Mouse (Mus musculus) lung, postnatal 0 days (tissue): Measurements from ENCODE around the gene Ncbp2. TPM values are rescaled to one million over a fixed set of nuclear protein-coding genes. Genes with fewer than 3 reads are reported as not detected.
A peak's percentile ranks its signal among the peaks of the same experiment; 100 is the strongest.

ENCODE experiments used
- ATAC-seq: fragments of 200-750 bp; cut with Nextera tagmentation; 2 replicates; pipeline ENCODE4 v1.8.0; 2017; ENCODE audit warnings: moderate library complexity
- DNase-seq: peaks from one replicate; pipeline ENCODE4 v3.0.0-alpha.2; 2016; ENCODE audit warnings: low spot score
- H3K27ac ChIP-seq: fragments of 300-500 bp; sonication (generic); 2 replicates; pipeline ENCODE4 v1.5.1; 2014; ENCODE audit warnings: antibody characterized with exemption, mild to moderate bottlenecking, low read length, mixed read lengths
- H3K27me3 ChIP-seq: fragments of 300-500 bp; sonication (generic); replicated peaks from 2 replicates; pipeline ENCODE4 v1.6.1; 2014; ENCODE audit warnings: low read length, mixed read lengths; ENCODE audit not compliant: insufficient read depth
- H3K36me3 ChIP-seq: fragments of 300-500 bp; sonication (generic); 2 replicates; pipeline ENCODE4 v1.6.1; 2014; ENCODE audit warnings: low read length, mixed read lengths; ENCODE audit not compliant: insufficient read depth
- H3K4me1 ChIP-seq: fragments of 300-500 bp; sonication (generic); 2 replicates; pipeline ENCODE4 v1.6.1; 2014; ENCODE audit warnings: antibody characterized with exemption, low read depth, low read length, mixed read lengths; ENCODE audit not compliant: insufficient read depth
- H3K4me2 ChIP-seq: fragments of 300-500 bp; sonication (generic); replicated peaks from 2 replicates; pipeline ENCODE4 v1.6.1; 2014; ENCODE audit warnings: low read depth, mild to moderate bottlenecking, low read length, moderate library complexity, mixed read lengths
- H3K4me3 ChIP-seq: fragments of 300-500 bp; sonication (generic); 2 replicates; pipeline ENCODE4 v1.5.1; 2014; ENCODE audit warnings: low read depth, low read length
- H3K9ac ChIP-seq: fragments of 300-500 bp; sonication (generic); replicated peaks from 2 replicates; pipeline ENCODE4 v1.6.1; 2014; ENCODE audit warnings: low read depth, mild to moderate bottlenecking
- H3K9me3 ChIP-seq: fragments of 300-500 bp; sonication (generic); 2 replicates; pipeline ENCODE4 v1.6.1; 2016; ENCODE audit warnings: low read length, mixed read lengths
- CTCF ChIP-seq: IDR thresholded peaks from 2 replicates; pipeline ENCODE4 v1.5.1; 2016; ENCODE audit warnings: antibody characterized with exemption, mild to moderate bottlenecking
- EP300 ChIP-seq: IDR thresholded peaks from 2 replicates; pipeline ENCODE4 v1.6.1; 2016; ENCODE audit warnings: antibody characterized with exemption, mild to moderate bottlenecking, control low read depth
- WGBS: fragments of 180-500 bp; shearing (Covaris S2); extraction: QIAGEN DNeasy Blood & Tissue Kit; methylation state at CpG from one replicate; pipeline ENCODE4 v1.1.7; 2014; 5-methylcytosine and 5-hydroxymethylcytosine counted together
- polyA plus RNA-seq: library from polyadenylated mRNA; unstranded; fragments of >200 nt; fragmentation: Nextera tagmentation; extraction: Ambion mirVana; gene quantifications from 2 replicates; pipeline ENCODE4 v1.2.1, GENCODE M21; 2015

The Ncbp2 gene
- polyA plus RNA-seq, 1 experiment from 2014 or later, result 38.6 TPM

GRCm38 (mm10) chr16:31933751-31934549 is 14.4 kb upstream of the Ncbp2 start, which contains the start of gene Pigz:
TSS of gene Pigz (plus strand) at chr16:31933851.
- H3K9ac ChIP-seq, result peak within 1 kb of the TSS; percentile 32
- H3K27ac ChIP-seq, result peak within 1 kb of the TSS; percentile 51; the same call in 1 of the 2 replicates
- TF ChIP-seq CTCF (no peak), EP300 (no peak)
- H3K36me3 ChIP-seq, result no peaks in the 10 kb centered on the region
- peak within 1 kb of the TSS; percentile 94 for H3K4me2 ChIP-seq
- WGBS, result 11% methylated on average over 42 of the region's 42 CpGs
- ATAC-seq (no peak), DNase-seq (peak; percentile 33)
- no peaks in the 10 kb centered on the region for H3K9me3 ChIP-seq
- H3K4me1 ChIP-seq, result peaks cover 11% of the 10 kb centered on the region; the same call in 1 of the 2 replicates
- H3K27me3 ChIP-seq, result peaks cover 23% of the 10 kb centered on the region; the same call in 1 of the 2 replicates
- H3K4me3 ChIP-seq, result peak within 1 kb of the TSS; percentile 51

GRCm38 (mm10) chr16:31934550-31935010 is 13.7 kb upstream of the Ncbp2 start:
- DNase-seq (no peak), ATAC-seq (no peak)
- TF ChIP-seq EP300 (no peak), CTCF (no peak)
- no peaks in the 10 kb centered on the region for H3K9me3 ChIP-seq
- no peaks in the 10 kb centered on the region for H3K36me3 ChIP-seq
- peak overlapping the region; percentile 36; the same call in 1 of the 2 replicates for H3K4me2 ChIP-seq
- H3K4me3 ChIP-seq, result 0 out of 2 replicates have a peak overlapping the region, but pooled peaks have one; percentile 14
- no peak overlapping the region for H3K27ac ChIP-seq
- WGBS, result 34% methylated on average over 13 of the region's 13 CpGs
- no peak overlapping the region for H3K9ac ChIP-seq
- H3K4me1 ChIP-seq, result peaks cover 11% of the 10 kb centered on the region; the same call in 1 of the 2 replicates
- peaks cover 23% of the 10 kb centered on the region; the same call in 1 of the 2 replicates for H3K27me3 ChIP-seq

- H3K27ac ChIP-seq, result no peak overlapping the region
- DNase-seq, result peak; percentile 18
- no peak for TF ChIP-seq EP300
- TF ChIP-seq CTCF, result no peak
- no peak for ATAC-seq
- H3K4me1 ChIP-seq, result peaks cover 11% of the 10 kb centered on the region; the same call in 1 of the 2 replicates
- WGBS, result 6% methylated on average over 36 of the region's 36 CpGs
- H3K36me3 ChIP-seq, result no peaks in the 10 kb centered on the region
- H3K4me3 ChIP-seq, result 0 out of 2 replicates have a peak overlapping the region, but pooled peaks have one; percentile 14
- peaks cover 23% of the 10 kb centered on the region; the same call in 1 of the 2 replicates for H3K27me3 ChIP-seq
- peak overlapping the region; percentile 36 for H3K4me2 ChIP-seq
- H3K9ac ChIP-seq, result no peak overlapping the region
- H3K9me3 ChIP-seq, result no peaks in the 10 kb centered on the region
Observed at GRCm38 (mm10) chr16:31935091-31935979, 13.0 kb upstream of the Ncbp2 start.

- DNase-seq, result no peak
- Histone ChIP-seq H3K36me3 (no peaks in the 10 kb centered on the region), H3K4me2 (no peak overlapping the region), H3K4me1 (peaks cover 11% of the 10 kb centered on the region; the same call in 1 of the 2 replicates), H3K27ac (no peak overlapping the region), H3K27me3 (peaks cover 23% of the 10 kb centered on the region; the same call in 1 of the 2 replicates), H3K9ac (no peak overlapping the region), H3K9me3 (no peaks in the 10 kb centered on the region), H3K4me3 (no peak overlapping the region)
- ATAC-seq, result no peak
- TF ChIP-seq EP300 (no peak), CTCF (no peak)
- 76% methylated on average over 4 of the region's 4 CpGs for WGBS
Observed at GRCm38 (mm10) chr16:31936568-31936967, 11.7 kb upstream of the Ncbp2 start.

DNA sequence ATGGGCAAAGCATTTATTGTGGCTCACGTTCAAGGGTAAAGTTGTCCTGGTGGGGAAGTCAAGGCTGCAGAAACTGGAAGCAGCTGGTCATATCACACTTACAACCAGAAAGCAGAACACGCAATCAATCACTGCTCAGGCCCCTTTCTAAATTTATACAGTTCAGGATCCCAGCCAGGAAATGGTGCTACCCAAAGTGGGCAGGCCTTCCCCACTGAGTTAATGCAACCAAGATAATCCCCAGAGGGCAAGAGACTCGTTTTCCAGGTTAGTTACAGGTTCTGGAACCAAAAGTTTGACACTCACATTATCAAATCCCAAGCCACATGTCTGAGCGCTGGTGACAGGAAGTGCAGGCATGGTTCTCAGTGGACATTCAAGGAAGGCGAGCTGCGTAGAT is 9.5 kb upstream of the Ncbp2 start:
- Histone ChIP-seq H3K9me3 (no peaks in the 10 kb centered on the region), H3K27me3 (peaks cover 20% of the 10 kb centered on the region; the same call in 1 of the 2 replicates), H3K36me3 (no peaks in the 10 kb centered on the region), H3K9ac (no peak overlapping the region), H3K4me3 (no peak overlapping the region), H3K4me2 (no peak overlapping the region), H3K27ac (no peak overlapping the region), H3K4me1 (0 out of 2 replicates have a peak, but pooled peaks cover 2% of the 10 kb centered on the region)
- TF ChIP-seq EP300 (no peak), CTCF (no peak)
- DNase-seq, result no peak
- no peak for ATAC-seq
- 61% methylated on average over 6 of the region's 6 CpGs for WGBS
